Mouse (Mus musculus): ENCODE data around the gene Ngly1. TPM values are rescaled to one million over a fixed set of nuclear protein-coding genes. Genes with fewer than 3 reads are reported as not detected.
A peak's percentile ranks its signal among the peaks of the same experiment; 100 is the strongest.

Gene Ngly1
- total RNA-seq, 1 experiment: 6.9 TPM

DNA sequence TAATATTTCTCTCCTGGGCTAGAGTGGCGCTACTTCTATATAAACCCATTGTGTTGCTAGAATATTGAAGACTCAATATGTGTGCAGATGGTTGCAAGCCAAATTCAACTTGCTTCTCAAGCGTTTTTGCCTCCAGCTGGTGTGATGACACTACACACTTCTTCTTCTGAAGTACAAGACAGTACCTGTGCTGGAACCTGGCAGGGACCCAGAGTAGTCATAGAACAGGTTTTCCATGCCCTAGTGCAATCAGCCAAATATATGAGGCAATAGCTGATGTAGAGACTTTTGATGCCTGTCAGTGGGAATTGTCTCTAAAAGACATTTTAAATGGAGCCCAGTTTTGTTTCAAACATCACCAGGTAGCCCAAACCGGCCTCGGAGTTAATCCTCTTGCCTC is 75.3 kb downstream of the Ngly1 start:
- TF ChIP-seq MAFK (IDR thresholded peaks at IDR 0.05; ENCODE audit: insufficient read depth, low read depth, low read length) (no peak), ZNF384 (IDR thresholded peaks at IDR 0.05; ENCODE audit: low read depth, low read length) (no peak), ZC3H11A (IDR thresholded peaks at IDR 0.05; ENCODE audit: borderline replicate concordance, low read depth, low read length) (no peak), HCFC1 (IDR thresholded peaks at IDR 0.05; ENCODE audit: borderline replicate concordance, insufficient read depth, low read length) (no peak), CHD2 (IDR thresholded peaks at IDR 0.05; ENCODE audit: low read depth, low read length) (no peak)

GRCm38 (mm10) chr14:16325208-16325607 is 76.1 kb downstream of the Ngly1 start:
- in situ Hi-C loops (cut with MboI; ENCODE audit: low sequenced_read_pairs in 2 of 2, unreplicated experiment in 2 of 2): no loop called here
- no peaks in the 10 kb centered on the region for H3K36me3 ChIP-seq (ENCODE audit: control insufficient read depth, insufficient read depth, low read length, poor library complexity, severe bottlenecking)
- H3K9me3 ChIP-seq (ENCODE audit: control insufficient read depth, insufficient read depth, low read depth, low read length): no peaks in the 10 kb centered on the region
- no peak overlapping the region for H3K27ac ChIP-seq (ENCODE audit: insufficient read depth, low read depth, low read length, poor library complexity, severe bottlenecking)
- no peak overlapping the region for H3K9ac ChIP-seq (ENCODE audit: insufficient read depth, low read depth, low read length, poor library complexity, severe bottlenecking)
- TF ChIP-seq MAFK (IDR thresholded peaks at IDR 0.05; ENCODE audit: insufficient read depth, low read depth, low read length) (no peak), HCFC1 (IDR thresholded peaks at IDR 0.05; ENCODE audit: borderline replicate concordance, insufficient read depth, low read length) (no peak), ZNF384 (IDR thresholded peaks at IDR 0.05; ENCODE audit: low read depth, low read length) (no peak), CHD2 (IDR thresholded peaks at IDR 0.05; ENCODE audit: low read depth, low read length) (no peak), ZC3H11A (IDR thresholded peaks at IDR 0.05; ENCODE audit: borderline replicate concordance, low read depth, low read length) (no peak)
- peaks cover 0 to 6% of the 10 kb centered on the region in 2 experiments; a peak in 2 of 4 replicates for H3K4me1 ChIP-seq (ENCODE audit: control insufficient read depth in 2 of 2, insufficient read depth in 2 of 2, low read length in 2 of 2, poor library complexity in 1 of 2)
- no peak overlapping the region for H3K4me3 ChIP-seq (ENCODE audit: insufficient read depth in 1 of 2, low read depth in 1 of 2, low read length in 2 of 2, poor library complexity in 1 of 2, severe bottlenecking in 1 of 2)
- DNase-seq (ENCODE audit: low read depth, low spot score): no peak

More for the DNA sequence above, 75.3 kb downstream of the Ngly1 start:
- Histone ChIP-seq H3K4me1 (ENCODE audit: control insufficient read depth in 2 of 2, insufficient read depth in 2 of 2, low read length in 2 of 2, poor library complexity in 1 of 2) (peaks cover 0 to 6% of the 10 kb centered on the region in 2 experiments; a peak in 2 of 4 replicates), H3K4me3 (ENCODE audit: insufficient read depth in 1 of 2, low read depth in 1 of 2, low read length in 2 of 2, poor library complexity in 1 of 2, severe bottlenecking in 1 of 2) (no peak overlapping the region), H3K36me3 (ENCODE audit: control insufficient read depth, insufficient read depth, low read length, poor library complexity, severe bottlenecking) (no peaks in the 10 kb centered on the region), H3K27ac (ENCODE audit: insufficient read depth, low read depth, low read length, poor library complexity, severe bottlenecking) (no peak overlapping the region), H3K9me3 (ENCODE audit: control insufficient read depth, insufficient read depth, low read depth, low read length) (no peaks in the 10 kb centered on the region), H3K9ac (ENCODE audit: insufficient read depth, low read depth, low read length, poor library complexity, severe bottlenecking) (no peak overlapping the region)
- in situ Hi-C loops (cut with MboI; ENCODE audit: low sequenced_read_pairs in 2 of 2, unreplicated experiment in 2 of 2): no loop called here
- no peak for DNase-seq (ENCODE audit: low read depth, low spot score)

DNA sequence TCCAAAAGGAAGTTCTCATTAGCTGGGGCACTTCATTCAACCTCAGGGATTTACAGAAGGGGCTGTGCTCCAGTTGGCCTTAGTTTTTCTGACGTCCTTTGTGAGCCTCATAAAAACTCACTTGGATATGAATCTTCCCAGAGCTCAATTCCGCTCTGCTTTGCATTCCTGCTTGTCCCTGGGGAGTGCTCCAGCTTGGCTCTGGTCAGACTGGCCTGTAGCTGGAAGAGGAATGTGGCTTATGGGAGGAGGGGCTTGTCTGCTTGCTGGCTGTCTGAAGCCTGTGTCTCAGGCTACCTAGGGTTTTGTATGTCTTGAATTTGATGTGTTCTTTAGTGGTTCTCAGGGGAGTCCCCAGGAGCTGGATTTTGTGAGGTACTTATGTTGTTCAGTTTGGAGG is 79.5 kb downstream of the Ngly1 start:
- Histone ChIP-seq H3K9ac (ENCODE audit: insufficient read depth, low read depth, low read length, poor library complexity, severe bottlenecking) (no peak overlapping the region), H3K4me3 (ENCODE audit: insufficient read depth in 1 of 2, low read depth in 1 of 2, low read length in 2 of 2, poor library complexity in 1 of 2, severe bottlenecking in 1 of 2) (no peak overlapping the region), H3K36me3 (ENCODE audit: control insufficient read depth, insufficient read depth, low read length, poor library complexity, severe bottlenecking) (no peaks in the 10 kb centered on the region), H3K9me3 (ENCODE audit: control insufficient read depth, insufficient read depth, low read depth, low read length) (no peaks in the 10 kb centered on the region), H3K27ac (ENCODE audit: insufficient read depth, low read depth, low read length, poor library complexity, severe bottlenecking) (peak overlapping the region; percentile 18; the same call in 1 of the 2 replicates), H3K4me1 (ENCODE audit: control insufficient read depth in 2 of 2, insufficient read depth in 2 of 2, low read length in 2 of 2, poor library complexity in 1 of 2) (peaks cover 0 to 6% of the 10 kb centered on the region in 2 experiments; a peak in 2 of 4 replicates)
- TF ChIP-seq MAFK (IDR thresholded peaks at IDR 0.05; ENCODE audit: insufficient read depth, low read depth, low read length) (no peak), ZNF384 (IDR thresholded peaks at IDR 0.05; ENCODE audit: low read depth, low read length) (no peak), CHD2 (IDR thresholded peaks at IDR 0.05; ENCODE audit: low read depth, low read length) (no peak), ZC3H11A (IDR thresholded peaks at IDR 0.05; ENCODE audit: borderline replicate concordance, low read depth, low read length) (no peak), HCFC1 (IDR thresholded peaks at IDR 0.05; ENCODE audit: borderline replicate concordance, insufficient read depth, low read length) (no peak)
- DNase-seq (ENCODE audit: low read depth, low spot score): no peak
- in situ Hi-C loops (cut with MboI; ENCODE audit: low sequenced_read_pairs in 2 of 2, unreplicated experiment in 2 of 2): no loop called here

DNA sequence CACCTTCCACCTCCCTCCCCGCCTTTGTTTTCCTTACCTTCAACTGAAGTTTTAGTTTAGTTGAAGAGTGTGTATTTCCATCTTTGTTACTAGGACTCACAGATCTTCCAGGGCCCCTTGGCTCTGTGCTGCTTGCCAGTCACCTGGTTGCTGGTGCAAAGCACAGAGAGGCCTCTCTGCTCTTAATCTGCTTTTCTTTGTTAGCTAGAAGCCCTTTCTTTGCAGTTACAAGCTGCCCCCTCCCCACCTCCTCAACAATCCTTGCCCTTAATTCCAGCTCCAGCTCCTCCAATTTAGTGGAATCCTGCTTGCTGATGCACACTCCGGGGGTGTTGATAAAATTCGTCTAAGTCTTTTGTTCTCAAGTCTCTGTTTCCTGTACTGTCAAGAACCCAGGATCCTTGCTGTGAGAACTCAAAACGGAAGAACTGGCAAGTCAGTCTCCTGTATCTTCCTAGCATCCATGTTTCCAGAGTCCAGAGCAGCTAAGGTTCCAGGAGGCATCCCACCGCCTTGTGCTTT is 79.9 kb downstream of the Ngly1 start:
- TF ChIP-seq HCFC1 (IDR thresholded peaks at IDR 0.05; ENCODE audit: borderline replicate concordance, insufficient read depth, low read length) (no peak), MAFK (IDR thresholded peaks at IDR 0.05; ENCODE audit: insufficient read depth, low read depth, low read length) (no peak), ZC3H11A (IDR thresholded peaks at IDR 0.05; ENCODE audit: borderline replicate concordance, low read depth, low read length) (no peak), CHD2 (IDR thresholded peaks at IDR 0.05; ENCODE audit: low read depth, low read length) (no peak), ZNF384 (IDR thresholded peaks at IDR 0.05; ENCODE audit: low read depth, low read length) (no peak)
- H3K4me3 ChIP-seq (ENCODE audit: insufficient read depth in 1 of 2, low read depth in 1 of 2, low read length in 2 of 2, poor library complexity in 1 of 2, severe bottlenecking in 1 of 2): 0 out of 4 replicates have a peak overlapping the region, but pooled peaks of 1 of the 2 experiments have one; percentile 20
- H3K27ac ChIP-seq (ENCODE audit: insufficient read depth, low read depth, low read length, poor library complexity, severe bottlenecking): peak overlapping the region; percentile 18; the same call in 1 of the 2 replicates
- peaks cover 0 to 6% of the 10 kb centered on the region in 2 experiments; a peak in 2 of 4 replicates for H3K4me1 ChIP-seq (ENCODE audit: control insufficient read depth in 2 of 2, insufficient read depth in 2 of 2, low read length in 2 of 2, poor library complexity in 1 of 2)
- DNase-seq (ENCODE audit: low read depth, low spot score): no peak
- no peaks in the 10 kb centered on the region for H3K36me3 ChIP-seq (ENCODE audit: control insufficient read depth, insufficient read depth, low read length, poor library complexity, severe bottlenecking)
- no peaks in the 10 kb centered on the region for H3K9me3 ChIP-seq (ENCODE audit: control insufficient read depth, insufficient read depth, low read depth, low read length)
- in situ Hi-C loops (cut with MboI; ENCODE audit: low sequenced_read_pairs in 2 of 2, unreplicated experiment in 2 of 2): no loop called here
- no peak overlapping the region for H3K9ac ChIP-seq (ENCODE audit: insufficient read depth, low read depth, low read length, poor library complexity, severe bottlenecking)
